Mouse (Mus musculus) G1E-ER4 (cell line): Measurements from ENCODE around the gene Pigl. TPM values are rescaled to one million over a fixed set of nuclear protein-coding genes. Genes with fewer than 3 reads are reported as not detected.

Source experiments
- GATA1 ChIP-seq: IDR thresholded peaks from one replicate; pipeline ENCODE4 v1.8.0; 2012; ENCODE audit warnings: low read length, inconsistent platforms
- polyA plus RNA-seq: library from polyadenylated mRNA; stranded (reverse); fragments of >175 nt; gene quantifications from 2 replicates; pipeline ENCODE4 v1.2.3, GENCODE M21; 2012

Pigl gene
- 3.8 and 4.6 TPM in 2 replicates for polyA plus RNA-seq

DNA sequence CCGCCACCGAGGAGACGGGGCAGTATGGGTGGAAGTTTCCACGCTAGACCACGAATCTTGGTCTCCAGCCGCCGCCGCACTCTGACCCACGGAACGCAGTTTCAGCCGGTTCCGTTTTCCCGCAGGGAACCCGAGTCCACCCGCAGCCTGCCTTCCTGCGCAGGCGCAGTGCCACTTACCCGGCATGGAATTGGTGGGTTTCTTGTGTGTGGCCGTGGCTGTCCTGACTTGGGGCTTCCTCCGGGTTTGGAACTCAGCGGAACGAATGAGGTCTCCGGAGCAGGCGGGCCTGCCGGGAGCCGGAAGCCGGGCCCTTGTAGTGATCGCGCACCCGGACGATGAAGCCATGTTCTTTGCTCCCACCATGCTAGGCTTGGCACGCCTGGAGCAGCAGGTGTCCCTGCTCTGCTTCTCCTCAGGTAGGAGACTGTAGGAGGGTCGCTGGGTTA, at the start of gene Pigl, which contains the start of gene Ncor1:
Pigl (plus strand) TSS at position 185 of the 449 bp plus-strand sequence.
Ncor1 (minus strand) TSS at position 266 of the 449 bp plus-strand sequence.
- no peak for TF ChIP-seq GATA1

GRCm38 (mm10) chr11:62408848-62409247, 49.4 kb upstream of the Pigl start:
- no peak for TF ChIP-seq GATA1

- no peak for TF ChIP-seq GATA1
These were observed 48.6 kb upstream of the Pigl start for GRCm38 (mm10) chr11:62409611-62410010.

DNA sequence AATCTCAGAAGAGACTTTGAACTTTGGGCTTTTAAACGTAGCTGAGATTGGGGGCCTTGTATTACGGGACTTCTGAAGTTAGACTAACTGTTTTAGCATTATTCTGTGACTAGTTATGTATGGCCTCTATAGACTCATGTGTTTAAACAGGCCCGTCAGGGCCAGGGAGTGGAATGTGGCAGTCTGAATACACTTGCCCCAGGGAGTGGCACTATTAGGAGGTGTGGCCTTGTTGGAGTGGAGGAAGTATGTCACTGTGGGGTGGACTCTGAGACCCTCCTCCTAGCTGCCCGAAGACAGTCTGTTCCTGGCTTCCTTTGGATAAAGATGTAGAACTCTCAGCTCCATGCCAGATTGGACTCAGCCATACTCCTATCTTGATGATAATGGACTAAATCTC, 43.2 kb upstream of the Pigl start:
- no peak for TF ChIP-seq GATA1

- no peak for TF ChIP-seq GATA1
These were observed 33.7 kb upstream of the Pigl start for GRCm38 (mm10) chr11:62424525-62424924.

DNA sequence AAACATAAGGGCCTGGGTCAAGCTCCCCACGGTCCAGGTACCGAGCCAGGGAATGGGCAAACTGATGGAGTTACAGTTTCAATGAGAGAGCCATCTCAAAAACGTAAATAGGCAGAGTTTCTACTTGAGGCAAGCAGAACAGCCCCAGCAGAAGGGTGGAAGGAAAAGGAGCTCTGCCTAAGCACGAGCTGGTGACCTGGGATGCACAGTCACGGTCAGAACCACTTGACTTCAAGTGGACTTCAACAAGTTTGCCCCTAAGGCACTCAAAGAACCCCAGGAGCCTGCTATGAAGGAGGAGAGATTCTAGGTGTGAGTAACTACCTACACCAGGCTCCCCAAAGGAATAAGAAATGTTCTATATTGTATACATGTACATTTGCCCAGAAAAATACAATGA, 32.0 kb upstream of the Pigl start:
- TF ChIP-seq GATA1, result no peak

DNA sequence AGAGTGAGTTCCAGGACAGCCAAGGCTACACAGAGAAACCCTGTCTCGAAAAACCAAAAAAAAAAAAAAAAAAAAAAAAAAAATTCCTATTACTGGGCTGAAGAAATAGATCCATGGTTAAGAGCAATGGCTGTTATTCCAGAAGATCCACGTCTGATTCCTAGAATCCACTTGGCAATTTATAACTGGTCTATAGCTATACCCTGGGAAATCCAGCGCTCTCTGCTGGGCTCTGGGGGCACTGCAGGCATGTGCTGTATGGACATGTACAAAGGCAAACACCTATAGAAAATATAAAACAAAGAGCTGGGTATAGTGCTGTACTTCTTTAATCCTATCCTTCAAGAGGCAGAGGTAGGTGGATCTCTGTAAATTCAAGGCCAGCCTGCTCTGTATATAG, 31.2 kb upstream of the Pigl start:
- no peak for TF ChIP-seq GATA1

DNA sequence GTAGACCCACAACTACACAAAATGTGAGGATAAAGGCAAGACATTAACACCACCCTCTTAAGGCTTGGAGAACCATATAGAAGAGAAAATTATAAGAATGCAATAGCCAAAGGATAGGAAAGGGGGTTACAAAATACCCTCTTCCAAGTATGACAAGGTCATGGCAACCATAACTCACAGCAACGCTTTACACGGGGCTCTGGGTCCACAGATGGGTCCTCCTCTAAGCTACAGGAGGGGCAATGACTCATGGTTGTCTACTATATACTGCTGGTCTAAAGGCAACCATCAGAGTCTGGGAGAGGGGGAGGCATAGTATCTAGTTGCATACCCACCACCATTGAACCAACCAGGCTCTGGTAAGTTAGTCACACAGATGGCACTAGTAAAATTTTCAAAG, 26.0 kb upstream of the Pigl start:
- no peak for TF ChIP-seq GATA1

- TF ChIP-seq GATA1, result no peak
These were observed 17.5 kb upstream of the Pigl start for GRCm38 (mm10) chr11:62440670-62441315.

DNA sequence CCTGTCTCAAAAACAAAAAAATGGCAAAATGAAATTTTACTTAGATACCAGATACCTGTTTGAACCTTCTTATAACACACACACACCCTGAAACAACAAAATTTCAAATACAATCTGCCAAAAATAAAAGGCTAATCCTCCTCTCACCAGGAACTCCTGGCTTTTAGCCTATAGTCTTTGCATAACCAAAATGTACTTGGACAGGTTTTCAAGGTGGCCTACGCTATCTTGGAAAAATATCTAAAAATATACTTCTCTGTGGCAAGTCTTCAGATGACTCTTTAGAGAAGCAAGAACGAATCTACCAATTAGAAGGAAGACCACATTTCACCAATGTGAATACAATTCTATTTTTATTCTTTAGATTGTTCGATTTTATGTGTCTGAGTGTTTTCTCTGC, 12.5 kb upstream of the Pigl start:
- no peak for TF ChIP-seq GATA1

DNA sequence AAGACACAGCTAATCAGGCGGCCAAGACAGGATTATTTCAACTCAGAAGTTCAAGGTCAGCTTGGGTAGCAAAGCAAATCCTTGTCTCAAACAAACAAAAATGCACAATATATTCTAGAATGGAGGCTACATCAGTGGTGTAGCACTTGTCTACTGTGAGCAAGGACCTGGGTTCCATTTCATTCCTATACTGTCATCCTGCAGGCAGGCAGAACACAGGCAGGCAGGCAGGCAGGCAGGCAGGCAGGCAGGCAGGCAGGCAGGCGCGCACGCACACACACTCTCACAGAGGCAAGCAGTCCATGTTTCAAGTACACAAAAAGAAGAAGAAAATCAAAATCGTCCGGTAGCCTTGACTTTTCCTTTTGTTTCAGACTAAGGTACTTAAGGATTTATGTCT, 9.3 kb upstream of the Pigl start:
- no peak for TF ChIP-seq GATA1

- TF ChIP-seq GATA1, result no peak
These were observed 3.1 kb upstream of the Pigl start for GRCm38 (mm10) chr11:62455193-62455592.

DNA sequence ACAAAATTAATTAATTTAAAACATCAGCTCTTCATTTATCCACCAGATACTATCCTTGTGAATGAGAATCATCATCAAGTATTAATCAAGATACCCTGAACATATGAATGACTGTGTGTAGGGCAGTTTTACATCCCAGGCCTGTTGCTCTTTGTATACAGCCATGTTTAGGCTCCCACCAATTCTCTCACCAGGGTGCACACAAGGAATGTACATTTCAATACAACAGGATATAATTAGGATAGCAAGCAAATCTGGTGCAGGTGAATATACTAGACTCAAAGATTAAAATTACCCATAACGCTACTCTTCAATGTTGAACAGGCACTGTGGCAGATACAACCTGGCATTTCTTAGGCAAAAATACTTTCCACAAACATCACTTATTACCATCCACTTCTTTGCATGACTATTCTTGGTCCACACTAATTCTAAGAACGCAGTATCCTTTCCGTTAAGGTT, 2.2 kb upstream of the Pigl start:
- no peak for TF ChIP-seq GATA1

GRCm38 (mm10) chr11:62456483-62457172, 1.6 kb upstream of the Pigl start:
- TF ChIP-seq GATA1, result no peak

DNA sequence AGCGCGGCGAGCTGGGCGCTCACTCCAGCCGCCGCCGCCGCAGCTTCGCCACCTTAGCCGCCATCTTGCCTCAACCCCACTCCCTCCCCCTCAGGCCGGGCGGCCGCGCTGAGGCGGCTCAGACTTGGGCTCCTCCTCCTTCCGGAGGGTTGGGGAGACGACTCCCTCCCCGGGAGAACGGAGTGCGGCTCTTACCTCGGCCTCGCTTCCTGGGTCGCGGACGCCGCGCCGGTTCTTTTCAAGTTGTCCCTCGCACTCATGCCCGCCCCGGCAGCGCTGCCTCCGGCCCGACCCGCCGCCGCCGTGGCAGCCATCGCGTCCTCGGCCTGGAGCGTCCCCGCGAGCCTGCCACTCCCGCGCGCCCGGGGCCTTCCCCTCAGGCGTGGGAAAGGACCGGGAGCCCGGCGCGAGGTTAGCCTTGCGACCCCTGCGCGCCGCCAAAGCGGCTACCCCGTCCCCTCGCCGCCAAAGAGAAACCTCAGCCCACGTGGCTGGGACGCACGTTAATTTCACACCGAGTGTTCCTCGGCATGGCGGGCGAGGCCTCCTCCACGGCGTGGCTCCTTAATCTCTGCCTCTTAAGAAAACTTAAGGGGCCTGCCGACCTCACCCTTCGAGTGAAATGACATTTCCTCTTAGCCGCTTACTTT, 894 bp upstream of the Pigl start:
- TF ChIP-seq GATA1, result no peak

DNA sequence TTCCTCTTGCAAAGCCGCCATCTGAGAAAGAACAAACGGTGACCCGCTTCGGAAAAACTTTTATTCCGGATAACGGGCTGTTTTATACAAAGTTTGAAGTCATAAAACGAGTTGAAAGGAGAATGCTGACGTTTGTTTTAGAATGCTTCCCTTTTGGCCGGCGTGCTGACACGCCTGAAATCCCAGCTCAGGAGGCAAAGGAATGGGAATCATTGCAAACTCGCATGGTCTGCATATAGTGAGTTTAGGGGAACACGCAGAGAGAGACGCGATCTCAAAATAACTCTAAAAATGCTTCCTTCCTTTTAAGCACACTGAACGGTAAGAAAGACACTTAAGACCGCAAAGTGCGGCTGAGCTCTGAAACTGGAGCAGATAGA, 379 bp upstream of the Pigl start:
- TF ChIP-seq GATA1, result no peak
